Mouse (Mus musculus): ENCODE measurements around the gene Spata17.

The Spata17 gene

GRCm38 (mm10) chr1:187215181-187216116, at the start of gene Spata17, which contains the start of gene Gpatch2:
Spata17 (minus strand) TSS chr1:187215465.
Gpatch2 (plus strand) TSS chr1:187215508.
- peak; percentile 88 for DNase-seq

- DNase-seq = no peak
Observed at GRCm38 (mm10) chr1:187258756-187259155, 43.5 kb upstream of the Spata17 start.

GRCm38 (mm10) chr1:187250741-187251262, 35.5 kb upstream of the Spata17 start:
- no peak for DNase-seq

GRCm38 (mm10) chr1:187244734-187245133, 29.5 kb upstream of the Spata17 start:
- no peak for DNase-seq

GRCm38 (mm10) chr1:187241329-187241728, 26.1 kb upstream of the Spata17 start:
- peak; percentile 8 for DNase-seq

- DNase-seq = no peak
Observed at GRCm38 (mm10) chr1:187240304-187240703, 25.0 kb upstream of the Spata17 start.

GRCm38 (mm10) chr1:187238061-187238460, 22.8 kb upstream of the Spata17 start:
- DNase-seq = peak; percentile 21

- no peak for DNase-seq
Observed at GRCm38 (mm10) chr1:187236296-187236695, 21.0 kb upstream of the Spata17 start.

- no peak for DNase-seq
Observed at GRCm38 (mm10) chr1:187235161-187235560, 19.9 kb upstream of the Spata17 start.

GRCm38 (mm10) chr1:187232996-187233615, 17.8 kb upstream of the Spata17 start:
- no peak for DNase-seq

GRCm38 (mm10) chr1:187232196-187232955, 17.1 kb upstream of the Spata17 start:
- DNase-seq = no peak

- DNase-seq = no peak
Observed at GRCm38 (mm10) chr1:187230255-187230654, 15.0 kb upstream of the Spata17 start.

GRCm38 (mm10) chr1:187228414-187229146, 13.3 kb upstream of the Spata17 start:
- no peak for DNase-seq

GRCm38 (mm10) chr1:187226328-187227025, 11.2 kb upstream of the Spata17 start:
- DNase-seq = no peak

GRCm38 (mm10) chr1:187220756-187221155, 5.5 kb upstream of the Spata17 start:
- no peak for DNase-seq

- DNase-seq = no peak
Observed at GRCm38 (mm10) chr1:187216620-187217410, 1.6 kb upstream of the Spata17 start.

- no peak for DNase-seq
Observed at GRCm38 (mm10) chr1:187210736-187211135, 4.5 kb downstream of the Spata17 start.

GRCm38 (mm10) chr1:187209496-187209895, 5.8 kb downstream of the Spata17 start:
- DNase-seq = no peak

- DNase-seq = no peak
Observed at GRCm38 (mm10) chr1:187205506-187205905, 9.8 kb downstream of the Spata17 start.

- no peak for DNase-seq
Observed at GRCm38 (mm10) chr1:187178546-187178945, 36.7 kb downstream of the Spata17 start.

GRCm38 (mm10) chr1:187175991-187176390, 39.3 kb downstream of the Spata17 start:
- DNase-seq = no peak

Measured in kidney, adult 18-20 months (tissue).